Mouse (Mus musculus): ENCODE measurements around the gene Sgcd.

Gene Sgcd

GRCm38 (mm10) chr11:47128331-47128730 lies 860.4 kb downstream of the Sgcd start:
- DNase-seq, result no peak

- no peak for DNase-seq
These were observed 867.9 kb downstream of the Sgcd start for GRCm38 (mm10) chr11:47120874-47121273.

- no peak for DNase-seq
These were observed 870.9 kb downstream of the Sgcd start for GRCm38 (mm10) chr11:47117896-47118295.

- DNase-seq, result no peak
These were observed 874.4 kb downstream of the Sgcd start for GRCm38 (mm10) chr11:47114366-47114765.

- no peak for DNase-seq
These were observed 875.7 kb downstream of the Sgcd start for GRCm38 (mm10) chr11:47113081-47113480.

GRCm38 (mm10) chr11:47110314-47110713 lies 878.5 kb downstream of the Sgcd start:
- peak; percentile 31 for DNase-seq

- no peak for DNase-seq
These were observed 881.1 kb downstream of the Sgcd start for GRCm38 (mm10) chr11:47107661-47108060.

- DNase-seq, result no peak
These were observed 895.4 kb downstream of the Sgcd start for GRCm38 (mm10) chr11:47093296-47093912.

- DNase-seq, result no peak
These were observed 906.3 kb downstream of the Sgcd start for GRCm38 (mm10) chr11:47082517-47082916.

- DNase-seq, result no peak
These were observed 915.2 kb downstream of the Sgcd start for GRCm38 (mm10) chr11:47073538-47073937.

GRCm38 (mm10) chr11:47071161-47071560 lies 917.6 kb downstream of the Sgcd start:
- no peak for DNase-seq

GRCm38 (mm10) chr11:47069769-47070384 lies 918.9 kb downstream of the Sgcd start:
- no peak for DNase-seq

- DNase-seq, result no peak
These were observed 925.1 kb downstream of the Sgcd start for GRCm38 (mm10) chr11:47063690-47064089.

- DNase-seq, result no peak
These were observed 938.4 kb downstream of the Sgcd start for GRCm38 (mm10) chr11:47050390-47050789.

- no peak for DNase-seq
These were observed 939.0 kb downstream of the Sgcd start for GRCm38 (mm10) chr11:47049756-47050155.

GRCm38 (mm10) chr11:47032318-47032717 lies 956.5 kb downstream of the Sgcd start:
- DNase-seq, result no peak

- DNase-seq, result no peak
These were observed 967.9 kb downstream of the Sgcd start for GRCm38 (mm10) chr11:47020874-47021273.

- no peak for DNase-seq
These were observed 970.6 kb downstream of the Sgcd start for GRCm38 (mm10) chr11:47018139-47018538.

GRCm38 (mm10) chr11:47015683-47016082 lies 973.1 kb downstream of the Sgcd start:
- no peak for DNase-seq

GRCm38 (mm10) chr11:47014278-47014677 lies 974.5 kb downstream of the Sgcd start:
- DNase-seq, result no peak

GRCm38 (mm10) chr11:47010166-47010565 lies 978.6 kb downstream of the Sgcd start:
- DNase-seq, result no peak

GRCm38 (mm10) chr11:47005301-47005875 lies 983.4 kb downstream of the Sgcd start:
- no peak for DNase-seq

- no peak for DNase-seq
These were observed 1049.5 kb downstream of the Sgcd start for GRCm38 (mm10) chr11:46939311-46939710.

GRCm38 (mm10) chr11:46924946-46925345 lies 1063.8 kb downstream of the Sgcd start:
- no peak for DNase-seq

GRCm38 (mm10) chr11:46920244-46920643 lies 1068.5 kb downstream of the Sgcd start:
- DNase-seq, result no peak

Data from right cerebral cortex, postnatal 4 days (tissue).